Mouse (Mus musculus): Measurements from ENCODE around the gene Eno3. TPM values are rescaled to one million over a fixed set of nuclear protein-coding genes. Genes with fewer than 3 reads are reported as not detected.

Eno3 gene
- polyA plus RNA-seq, 1 experiment: 15.6 TPM

DNA sequence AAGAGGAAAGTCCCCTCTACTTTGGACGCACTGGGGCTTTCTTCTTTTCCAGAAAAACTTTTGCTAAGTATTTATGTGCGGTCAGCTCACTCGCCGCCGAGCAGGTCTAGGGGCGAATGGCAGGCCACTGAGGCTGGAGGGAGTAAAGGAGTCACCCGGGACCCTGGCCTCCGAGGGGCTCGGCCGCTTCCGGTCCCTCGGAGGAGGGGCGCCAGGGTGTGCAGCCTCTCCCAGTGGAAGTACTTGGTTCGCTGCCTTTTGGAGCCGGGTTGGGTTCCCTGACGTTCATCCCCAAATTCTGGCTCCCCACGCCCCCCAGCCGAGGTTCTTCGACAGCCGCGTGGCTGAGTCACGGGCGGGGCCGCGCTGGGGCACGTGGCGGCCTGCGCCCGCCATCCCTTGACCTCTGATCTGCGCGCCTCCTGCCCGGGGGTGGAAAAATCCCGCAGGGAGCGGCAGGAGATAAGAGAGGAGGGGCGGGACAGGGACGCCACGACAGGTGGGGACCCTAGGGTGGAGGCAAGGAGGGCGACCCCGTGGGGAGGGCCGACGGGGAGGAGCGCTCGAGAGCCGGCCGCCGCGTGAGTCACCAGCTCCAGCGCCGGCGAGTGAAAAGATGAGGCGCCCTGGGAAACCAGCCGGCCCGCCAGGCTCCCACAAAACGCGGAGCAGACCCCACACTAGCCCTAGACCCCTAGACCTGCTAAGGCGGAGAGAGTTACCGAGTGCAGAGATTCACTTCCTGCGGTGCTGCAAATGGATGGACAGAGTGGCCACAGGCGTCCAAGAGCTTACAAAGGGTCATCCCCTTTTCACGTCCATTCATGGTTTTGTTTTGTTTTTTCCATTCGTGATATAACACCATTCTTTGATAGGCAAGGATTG lies 1.2 kb upstream of the Eno3 start:
- H3K27ac ChIP-seq (ENCODE audit: insufficient read depth, low read length): peak overlapping the region; percentile 96
- H3K4me1 ChIP-seq (ENCODE audit: control insufficient read depth, insufficient read depth, low read length): peaks cover 16% of the 10 kb centered on the region
- H3K4me3 ChIP-seq (ENCODE audit: insufficient read depth, low read length): peak overlapping the region; percentile 44
- TF ChIP-seq CTCF (IDR thresholded peaks at IDR 0.05; ENCODE audit: borderline replicate concordance, insufficient read depth, low read length) (no peak), POLR2A (IDR thresholded peaks at IDR 0.05; ENCODE audit: low read depth, low read length) (peak; percentile 53)

DNA sequence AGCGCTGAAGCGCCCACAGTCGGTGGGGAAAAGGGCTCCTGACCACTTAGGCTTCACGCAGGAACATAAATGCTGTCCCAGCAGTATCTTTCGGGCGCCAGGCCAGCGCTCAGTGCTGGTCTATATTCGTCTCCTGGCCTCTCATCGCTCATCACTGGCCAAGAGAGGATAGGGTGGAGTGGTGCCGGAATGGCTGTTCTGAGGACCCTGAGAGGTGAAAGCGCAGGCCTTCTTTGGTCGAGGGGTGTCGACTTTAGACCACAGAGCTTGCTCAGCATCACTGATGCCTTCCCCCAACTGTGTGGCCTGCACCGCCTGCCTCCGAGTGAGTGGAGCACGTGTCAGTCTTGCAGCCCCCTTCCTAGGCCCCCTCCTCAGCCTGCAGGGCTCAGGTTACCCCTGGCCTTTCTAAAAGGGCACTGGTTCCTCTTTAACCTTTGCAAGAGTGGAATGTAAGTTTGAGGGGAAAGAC lies 510 bp upstream of the Eno3 start:
- Histone ChIP-seq H3K4me1 (ENCODE audit: control insufficient read depth, insufficient read depth, low read length) (peaks cover 14% of the 10 kb centered on the region), H3K27ac (ENCODE audit: insufficient read depth, low read length) (peak overlapping the region; percentile 96)
- no peak; the same call in 1 of the 2 replicates for TF ChIP-seq POLR2A (IDR thresholded peaks at IDR 0.05; ENCODE audit: low read depth, low read length)
- TF ChIP-seq CTCF (IDR thresholded peaks at IDR 0.05; ENCODE audit: borderline replicate concordance, insufficient read depth, low read length): no peak

DNA sequence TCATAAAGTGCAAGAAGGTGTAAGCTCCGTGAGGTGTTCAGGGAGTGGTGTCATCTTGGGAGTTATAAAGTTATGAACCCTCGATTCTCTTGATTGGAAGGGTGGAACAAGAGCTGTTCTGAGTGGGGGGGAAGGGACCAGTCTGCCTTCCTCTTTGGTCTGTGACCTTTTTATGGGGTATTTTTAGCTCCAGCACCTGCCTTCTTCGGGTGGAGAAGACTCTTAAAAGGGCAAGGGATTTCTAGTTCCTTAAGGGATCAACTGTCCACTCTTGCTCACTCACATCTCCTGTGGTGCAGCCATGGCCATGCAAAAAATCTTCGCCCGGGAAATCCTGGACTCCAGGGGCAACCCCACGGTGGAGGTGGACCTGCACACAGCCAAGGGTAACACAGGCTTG lies 571 bp downstream of the Eno3 start:
- Histone ChIP-seq H3K27ac (ENCODE audit: insufficient read depth, low read length) (0 out of 2 replicates have a peak overlapping the region, but pooled peaks have one; percentile 2), H3K4me3 (ENCODE audit: insufficient read depth, low read length) (no peak overlapping the region), H3K4me1 (ENCODE audit: control insufficient read depth, insufficient read depth, low read length) (peaks cover 14% of the 10 kb centered on the region)
- TF ChIP-seq POLR2A (IDR thresholded peaks at IDR 0.05; ENCODE audit: low read depth, low read length) (no peak), CTCF (IDR thresholded peaks at IDR 0.05; ENCODE audit: borderline replicate concordance, insufficient read depth, low read length) (no peak)

More for the DNA sequence above, 510 bp upstream of the Eno3 start:
- peak overlapping the region; percentile 39 for H3K4me3 ChIP-seq (ENCODE audit: insufficient read depth, low read length)

DNA sequence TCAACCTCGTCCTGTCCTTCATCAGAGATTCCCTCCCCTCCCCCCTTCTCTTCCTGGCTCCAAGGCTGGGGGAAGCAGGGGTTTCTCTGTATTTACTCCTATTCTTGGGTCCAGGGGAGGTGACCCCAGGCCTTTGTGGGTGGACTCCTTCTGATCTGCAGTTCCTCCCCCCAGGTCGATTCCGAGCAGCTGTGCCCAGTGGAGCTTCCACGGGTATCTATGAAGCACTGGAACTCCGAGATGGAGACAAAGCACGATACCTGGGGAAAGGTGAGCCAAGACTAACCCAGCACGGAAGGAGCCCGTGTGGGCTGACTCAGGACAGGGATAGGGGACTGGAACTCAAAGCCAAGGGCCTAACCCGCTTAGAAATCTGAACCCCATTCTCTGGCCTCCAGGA lies 989 bp downstream of the Eno3 start:
- H3K4me3 ChIP-seq (ENCODE audit: insufficient read depth, low read length): no peak overlapping the region

DNA sequence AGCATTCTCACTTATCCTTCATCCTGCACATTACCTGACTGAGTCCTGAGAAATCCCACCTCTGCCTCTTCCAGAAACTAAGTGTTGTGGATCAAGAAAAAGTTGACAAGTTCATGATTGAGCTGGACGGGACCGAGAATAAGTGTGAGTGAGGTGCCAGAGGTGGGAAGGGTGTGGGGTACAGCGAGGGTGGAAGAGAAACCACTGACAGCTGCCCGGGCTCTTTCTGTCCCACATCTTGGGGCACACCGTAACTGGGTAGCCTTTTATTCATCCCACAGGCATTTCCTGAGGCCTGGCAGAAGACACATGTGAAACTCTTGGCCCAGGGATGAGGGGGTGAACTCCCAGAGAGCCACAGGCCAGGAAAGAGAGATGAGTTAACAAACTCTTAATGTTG lies 1.5 kb downstream of the Eno3 start:
- Histone ChIP-seq H3K27ac (ENCODE audit: insufficient read depth, low read length) (no peak overlapping the region; the same call in 1 of the 2 replicates), H3K4me1 (ENCODE audit: control insufficient read depth, insufficient read depth, low read length) (peaks cover 14% of the 10 kb centered on the region), H3K4me3 (ENCODE audit: insufficient read depth, low read length) (no peak overlapping the region)
- TF ChIP-seq CTCF (IDR thresholded peaks at IDR 0.05; ENCODE audit: borderline replicate concordance, insufficient read depth, low read length): no peak
- no peak for TF ChIP-seq POLR2A (IDR thresholded peaks at IDR 0.05; ENCODE audit: low read depth, low read length)

More for the DNA sequence above, 989 bp downstream of the Eno3 start:
- TF ChIP-seq CTCF (IDR thresholded peaks at IDR 0.05; ENCODE audit: borderline replicate concordance, insufficient read depth, low read length): no peak
- no peak for TF ChIP-seq POLR2A (IDR thresholded peaks at IDR 0.05; ENCODE audit: low read depth, low read length)
- H3K27ac ChIP-seq (ENCODE audit: insufficient read depth, low read length): no peak overlapping the region; the same call in 1 of the 2 replicates
- peaks cover 14% of the 10 kb centered on the region for H3K4me1 ChIP-seq (ENCODE audit: control insufficient read depth, insufficient read depth, low read length)

DNA sequence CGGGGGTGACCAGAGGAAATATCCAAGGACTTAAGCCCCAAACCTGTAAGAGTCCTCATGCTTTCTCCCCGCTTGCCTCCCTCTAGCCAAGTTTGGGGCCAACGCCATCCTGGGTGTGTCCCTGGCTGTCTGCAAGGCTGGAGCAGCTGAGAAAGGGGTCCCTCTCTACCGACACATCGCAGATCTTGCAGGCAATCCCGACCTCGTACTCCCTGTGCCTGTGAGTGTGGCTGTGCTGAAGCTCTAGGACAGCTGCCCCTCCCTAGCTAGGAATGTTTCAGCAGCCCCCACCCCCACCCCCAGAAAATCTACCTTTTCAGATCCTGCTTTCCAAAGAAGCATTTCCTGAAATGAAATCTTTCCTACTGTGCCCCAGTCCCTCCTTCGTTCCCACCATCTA lies 1.9 kb downstream of the Eno3 start:
- H3K27ac ChIP-seq (ENCODE audit: insufficient read depth, low read length): no peak overlapping the region; the same call in 1 of the 2 replicates
- TF ChIP-seq POLR2A (IDR thresholded peaks at IDR 0.05; ENCODE audit: low read depth, low read length) (no peak), CTCF (IDR thresholded peaks at IDR 0.05; ENCODE audit: borderline replicate concordance, insufficient read depth, low read length) (no peak)
- no peak overlapping the region for H3K4me3 ChIP-seq (ENCODE audit: insufficient read depth, low read length)
- H3K4me1 ChIP-seq (ENCODE audit: control insufficient read depth, insufficient read depth, low read length): peaks cover 14% of the 10 kb centered on the region

DNA sequence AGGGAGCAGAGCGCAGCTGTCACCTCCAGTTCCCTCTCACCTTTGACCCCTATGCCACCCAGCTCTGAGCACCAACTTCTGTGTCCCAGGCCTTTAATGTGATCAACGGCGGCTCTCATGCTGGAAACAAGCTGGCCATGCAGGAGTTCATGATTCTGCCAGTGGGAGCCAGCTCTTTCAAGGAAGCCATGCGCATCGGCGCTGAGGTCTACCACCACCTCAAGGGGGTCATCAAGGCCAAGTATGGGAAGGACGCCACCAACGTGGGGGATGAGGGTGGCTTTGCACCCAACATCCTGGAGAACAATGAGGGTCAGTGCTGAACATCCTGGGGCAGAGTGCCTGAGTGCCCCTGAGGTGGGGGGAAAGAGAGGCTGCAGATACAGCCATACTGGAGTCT lies 3.6 kb downstream of the Eno3 start:
- Histone ChIP-seq H3K27ac (ENCODE audit: insufficient read depth, low read length) (no peak overlapping the region), H3K4me3 (ENCODE audit: insufficient read depth, low read length) (no peak overlapping the region), H3K4me1 (ENCODE audit: control insufficient read depth, insufficient read depth, low read length) (peaks cover 14% of the 10 kb centered on the region)
- TF ChIP-seq POLR2A (IDR thresholded peaks at IDR 0.05; ENCODE audit: low read depth, low read length): no peak
- no peak for TF ChIP-seq CTCF (IDR thresholded peaks at IDR 0.05; ENCODE audit: borderline replicate concordance, insufficient read depth, low read length)

DNA sequence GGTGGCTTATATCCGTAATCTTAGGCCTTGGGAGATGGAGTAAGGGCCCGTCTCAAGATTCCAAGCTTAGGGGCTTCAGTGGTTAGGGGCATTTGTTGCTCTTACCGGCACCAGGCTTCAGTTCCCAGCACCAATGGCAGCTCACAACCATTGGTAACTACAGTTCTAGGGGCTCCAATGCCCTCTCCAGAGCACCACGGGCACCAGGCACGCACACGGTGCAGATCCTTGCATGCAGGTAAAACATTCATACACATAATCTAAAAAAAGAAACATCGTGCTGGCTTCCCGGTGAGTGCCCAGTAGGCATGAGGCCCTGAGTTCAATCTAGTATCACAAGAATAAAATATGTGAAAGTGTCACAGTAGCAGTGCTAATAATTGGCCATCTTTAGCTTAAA lies 6.1 kb downstream of the Eno3 start:
- Histone ChIP-seq H3K4me3 (ENCODE audit: insufficient read depth, low read length) (no peak overlapping the region), H3K4me1 (ENCODE audit: control insufficient read depth, insufficient read depth, low read length) (peaks cover 16% of the 10 kb centered on the region), H3K27ac (ENCODE audit: insufficient read depth, low read length) (no peak overlapping the region)
- no peak for TF ChIP-seq CTCF (IDR thresholded peaks at IDR 0.05; ENCODE audit: borderline replicate concordance, insufficient read depth, low read length)
- no peak for TF ChIP-seq POLR2A (IDR thresholded peaks at IDR 0.05; ENCODE audit: low read depth, low read length)

DNA sequence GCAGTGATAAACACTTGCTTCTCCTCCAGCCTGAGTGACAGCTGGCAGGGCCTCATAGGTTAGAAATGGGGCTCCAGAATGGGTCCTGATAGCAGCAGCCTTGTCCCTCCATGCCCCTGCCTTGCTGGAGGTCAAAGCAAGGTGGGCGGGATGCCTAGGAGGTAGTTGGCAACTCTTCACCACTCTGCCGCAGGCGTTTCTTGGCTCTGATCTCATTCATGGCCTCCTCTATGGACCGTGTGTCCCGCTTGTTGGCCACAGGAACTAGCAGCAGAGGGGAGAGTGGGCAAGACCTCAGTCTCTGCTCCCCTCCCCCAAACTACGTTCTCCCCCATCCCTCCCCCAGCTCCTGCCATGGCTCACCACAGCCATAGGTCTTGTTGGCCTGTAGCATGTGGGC lies 7.0 kb downstream of the Eno3 start:
- Histone ChIP-seq H3K4me3 (ENCODE audit: insufficient read depth, low read length) (no peak overlapping the region), H3K27ac (ENCODE audit: insufficient read depth, low read length) (no peak overlapping the region), H3K4me1 (ENCODE audit: control insufficient read depth, insufficient read depth, low read length) (peaks cover 10% of the 10 kb centered on the region)
- no peak for TF ChIP-seq POLR2A (IDR thresholded peaks at IDR 0.05; ENCODE audit: low read depth, low read length)
- TF ChIP-seq CTCF (IDR thresholded peaks at IDR 0.05; ENCODE audit: borderline replicate concordance, insufficient read depth, low read length): no peak

DNA sequence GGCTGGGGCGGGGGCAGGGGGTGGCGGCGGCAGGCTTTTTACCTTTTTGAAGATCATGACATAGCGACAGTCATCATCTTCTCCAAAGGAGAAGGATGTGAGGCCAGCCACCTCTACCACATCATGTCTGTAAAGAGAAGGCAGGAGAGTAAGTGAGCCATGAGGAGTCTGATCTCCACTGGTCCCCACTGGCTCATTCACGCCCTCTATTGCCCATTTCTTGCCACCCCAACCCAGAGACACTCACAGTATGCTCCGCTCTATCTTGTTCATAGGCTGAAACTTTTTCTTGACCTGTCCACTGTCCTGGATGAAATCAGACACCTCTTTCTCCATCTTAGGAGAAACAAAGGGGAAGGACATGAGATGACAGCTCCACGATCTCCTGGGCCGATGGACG lies 7.7 kb downstream of the Eno3 start:
- Histone ChIP-seq H3K27ac (ENCODE audit: insufficient read depth, low read length) (no peak overlapping the region), H3K4me1 (ENCODE audit: control insufficient read depth, insufficient read depth, low read length) (peaks cover 6% of the 10 kb centered on the region), H3K4me3 (ENCODE audit: insufficient read depth, low read length) (no peak overlapping the region)
- TF ChIP-seq CTCF (IDR thresholded peaks at IDR 0.05; ENCODE audit: borderline replicate concordance, insufficient read depth, low read length) (no peak), POLR2A (IDR thresholded peaks at IDR 0.05; ENCODE audit: low read depth, low read length) (no peak)
